Comparison of ENCODE assay signal across 16 mouse cellular contexts in the genomic region with DNA sequence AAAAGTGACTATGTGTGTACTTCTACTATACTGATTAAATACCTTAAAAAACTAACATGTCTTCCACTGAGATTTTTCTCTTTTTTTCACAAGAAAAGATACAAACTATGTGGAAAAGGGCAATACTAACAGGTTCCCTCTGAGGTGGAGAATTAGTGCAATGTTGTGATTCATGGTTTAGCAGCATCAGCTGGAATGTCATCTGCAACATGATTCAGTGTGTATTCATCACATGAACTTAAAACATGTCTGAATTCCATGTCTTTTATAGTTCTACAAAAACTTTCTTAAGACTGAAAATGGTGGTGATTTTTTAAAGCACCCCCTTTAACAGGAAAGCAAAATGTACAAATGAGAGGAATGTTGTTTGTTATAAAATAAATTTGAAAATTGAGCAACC.
"Had no signal": no experiment of that assay in that cellular context is flagged by ENCODE, and none has a peak within 500 bp of the region (broad histone marks: within the 10 kb centered on the region; RNA-seq: fewer than 3 reads in every experiment).

No protein-coding gene starts in this region.

- DNase-seq: lung, adult 18-20 months; lung, embryonic 14.5 days; lung, postnatal 10 days; lung, postnatal 4 days; retina, postnatal 1 day; right cerebral cortex, adult 18-20 months; right cerebral cortex, postnatal 25 days; right cerebral cortex, postnatal 4 days; spleen, adult 18-20 months; thymus, adult 18-20 months; thymus, postnatal 14 days; thymus, postnatal 36 days had no signal

- H3K4me2 ChIP-seq: lung, embryonic 14.5 days; midbrain, embryonic 12.5 days; neural tube, embryonic 13.5 days; neural tube, embryonic 15.5 days had no signal

- H3K27me3 ChIP-seq: midbrain, embryonic 12.5 days; neural tube, embryonic 13.5 days; neural tube, embryonic 15.5 days had no signal

- H3K4me3 ChIP-seq: midbrain, embryonic 10.5 days; midbrain, embryonic 12.5 days; neural tube, embryonic 13.5 days; neural tube, embryonic 15.5 days had no signal

- H3K4me1 ChIP-seq: neural tube, embryonic 13.5 days had no signal

- H3K27ac ChIP-seq: neural tube, embryonic 13.5 days; neural tube, embryonic 15.5 days had no signal

- H3K9ac ChIP-seq: lung, embryonic 14.5 days; midbrain, embryonic 12.5 days; neural tube, embryonic 13.5 days; neural tube, embryonic 15.5 days had no signal

- H3K36me3 ChIP-seq: midbrain, embryonic 10.5 days; midbrain, embryonic 12.5 days; neural tube, embryonic 13.5 days; neural tube, embryonic 15.5 days had no signal

- H3K9me3 ChIP-seq: midbrain, embryonic 10.5 days; midbrain, embryonic 12.5 days; neural tube, embryonic 13.5 days; neural tube, embryonic 15.5 days had no signal
